Mouse (Mus musculus) liver, postnatal 0 days (tissue): Measurements from ENCODE around the gene Kprp.

Experiments used
- CTCF ChIP-seq: sonication (generic); IDR thresholded peaks from 2 replicates; pipeline ENCODE4 v1.5.1; 2016; ENCODE audit warnings: antibody characterized with exemption, low read depth
- EP300 ChIP-seq: IDR thresholded peaks from 2 replicates; pipeline ENCODE4 v1.6.1; 2016; ENCODE audit warnings: antibody characterized with exemption, low read depth, mild to moderate bottlenecking

GRCm38 (mm10) chr3:92815581-92815980 is 11.5 kb downstream of the Kprp start:
- TF ChIP-seq EP300 (no peak), CTCF (no peak)
